In the genomic region with DNA sequence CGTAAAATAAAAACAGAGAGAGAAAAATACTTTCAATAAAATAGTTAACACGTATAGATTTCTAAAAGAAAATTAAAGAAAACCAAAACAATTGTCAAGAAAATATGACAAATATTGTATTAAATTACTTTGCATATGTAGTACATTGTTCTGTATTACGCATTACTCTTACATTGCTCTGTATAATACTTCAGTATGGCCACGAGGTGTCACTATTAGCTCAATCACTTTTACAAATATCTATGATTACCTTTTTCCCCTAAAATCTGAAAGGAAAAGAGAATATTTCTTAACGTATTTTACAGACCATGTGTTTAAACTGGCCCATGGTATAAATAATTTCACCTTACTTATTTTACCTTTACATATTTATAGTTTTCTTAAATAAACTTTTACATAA, we compare ENCODE assay signal across 8 mouse cellular contexts.
DNase-seq lines count a peak whose midpoint lies in the region; ATAC-seq and TF ChIP-seq lines count a peak whose summit lies in the region.

No protein-coding gene starts in this region.

- peak; percentile 66 for ATAC-seq in granulocyte monocyte progenitor cell, adult 5-6 weeks (replicated peaks; ENCODE audit: poor library complexity, severe bottlenecking)

- no peaks in the 10 kb centered on the region for H3K4me1 ChIP-seq in lung, adult 2 months (ENCODE audit: control insufficient read depth, insufficient read depth, low read length)

- peak; percentile 33; the same call in 1 of the 2 replicates for TF ChIP-seq CTCF in lung, adult 2 months (IDR thresholded peaks at IDR 0.05; ENCODE audit: insufficient read depth, low read length)

- TF ChIP-seq POLR2A in lung, adult 2 months (IDR thresholded peaks at IDR 0.05; ENCODE audit: borderline replicate concordance, extremely low read depth, low read depth, low read length): no peak

- H3K4me3 ChIP-seq in lung, adult 2 months (replicated peaks; ENCODE audit: extremely low read depth, low read depth, low read length): no peak overlapping the region

- WGBS in lung, adult 2 months: 32% methylated on average over 5 of the region's 5 CpGs

- DNase-seq in cerebellum, adult 8-10 months: peak; percentile 29
- DNase-seq in cerebellum, postnatal 4 days (ENCODE audit: low spot score in 2 of 2): no peak
- no peak for DNase-seq in lung, adult 2 months
- DNase-seq in lung, adult 18-20 months: no peak
- peak; percentile 51 for DNase-seq in retina, postnatal 1 day
- DNase-seq in right cerebral cortex, postnatal 36 days (ENCODE audit: low spot score in 2 of 2): no peak
- no peak for DNase-seq in spleen, adult 18-20 months

Comparison
In these comparisons a context has a peak if more than half of its experiments do, and no peak if none do; other contexts are left out.
1. DNase-seq: peak in cerebellum, adult 8-10 months (single experiment) and retina, postnatal 1 day (single experiment); none in cerebellum, postnatal 4 days (0 of 2), lung, adult 2 months (single experiment), lung, adult 18-20 months (0 of 2), right cerebral cortex, postnatal 36 days (0 of 2) and spleen, adult 18-20 months (0 of 2).